Mouse (Mus musculus) thymus, adult 18-20 months (tissue): ENCODE results near the gene Olfr487.
"Not testable (repeated sequence)": the region's sequence is repeated elsewhere in the genome, so short reads cannot be mapped to it uniquely, and the experiment has no call there.

Experiments
- DNase-seq, 2 experiments: peaks; one replicate each; pipeline ENCODE4 v3.0.0; 2022; ENCODE audit warnings: mixed read lengths in 2 of 2

Gene Olfr487

DNA sequence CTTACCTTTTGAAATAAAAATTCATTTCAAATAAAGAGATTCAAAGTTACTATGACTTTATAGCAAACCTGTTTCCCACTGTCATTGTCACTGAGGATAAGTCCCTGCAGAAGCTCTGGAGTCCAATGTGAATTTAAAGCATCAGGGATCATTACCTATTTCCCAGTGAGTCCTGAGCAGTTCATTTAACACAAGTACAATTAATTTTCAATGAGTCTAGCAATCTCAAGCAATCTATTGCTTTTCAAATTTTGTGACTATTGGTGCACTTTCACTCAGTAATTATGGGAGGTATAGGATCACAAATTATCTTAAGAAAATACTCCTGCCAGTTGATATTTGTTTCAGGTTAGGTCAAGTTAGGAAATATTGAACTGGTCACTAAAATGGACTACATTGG lies at the start of gene Olfr487:
Gene Olfr487 (minus strand): TSS at position 101 of the 400 bp plus-strand sequence.
- not testable (repeated sequence) for DNase-seq

DNA sequence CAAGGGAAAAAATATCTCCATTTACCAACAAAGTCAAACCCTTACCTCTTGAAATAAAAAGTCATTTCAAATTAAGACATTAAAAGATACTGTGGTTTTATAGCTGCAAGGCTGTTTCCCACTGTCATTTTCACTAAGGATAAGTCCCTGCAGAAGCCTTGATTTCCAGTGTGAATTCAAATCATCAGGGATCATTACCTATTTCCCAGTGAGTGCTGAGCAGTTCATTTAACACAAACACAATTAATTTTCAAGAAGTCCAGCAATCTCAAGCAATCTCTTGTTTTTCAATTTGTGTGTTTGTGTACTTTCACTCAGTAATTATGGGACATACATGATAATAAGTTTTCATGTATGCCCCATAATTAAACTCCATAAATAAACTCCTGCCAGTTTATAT lies 43.8 kb upstream of the Olfr487 start, which contains the start of gene Olfr488:
Gene Olfr488 (minus strand): TSS at position 101 of the 400 bp plus-strand sequence.
- no peak for DNase-seq

DNA sequence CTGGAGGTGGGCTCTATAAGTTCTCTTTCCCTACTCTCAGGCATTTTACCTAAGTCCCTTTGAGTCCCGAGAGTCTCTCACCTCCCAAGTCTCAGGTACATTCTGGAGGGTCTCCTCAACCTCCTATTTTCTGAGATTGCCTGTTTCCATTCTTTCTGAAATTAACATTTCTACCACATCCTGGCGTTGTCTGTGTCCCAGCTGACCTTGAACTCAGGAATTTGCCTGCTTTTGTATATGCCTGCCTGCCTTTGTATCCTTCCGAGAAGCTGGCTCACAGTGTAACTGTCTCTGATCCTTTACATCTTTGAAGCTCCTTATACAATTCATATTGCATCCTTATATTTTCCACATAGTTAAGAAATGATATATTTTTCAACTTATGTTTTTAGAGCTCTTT lies 19.1 kb upstream of the Olfr487 start:
- no peak for DNase-seq

DNA sequence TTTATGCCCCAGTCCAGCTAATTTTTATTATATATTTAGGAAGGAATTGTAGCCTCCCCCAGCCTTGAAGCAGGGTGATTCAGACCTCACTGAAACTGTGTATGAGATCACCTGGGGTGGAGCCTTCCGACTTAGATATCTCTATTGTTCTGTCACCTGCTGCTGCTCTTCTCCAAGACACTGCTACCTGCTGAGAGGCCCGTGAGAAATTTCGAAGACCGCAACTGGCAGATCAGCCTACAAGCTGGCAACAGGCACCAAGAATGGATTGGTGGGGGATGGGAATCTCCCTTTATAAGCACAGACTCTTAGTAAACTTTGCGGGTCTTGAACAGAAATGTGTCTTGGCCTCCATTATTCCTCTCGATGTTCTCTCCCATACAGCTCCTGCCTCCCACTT lies 17.5 kb downstream of the Olfr487 start:
- DNase-seq = no peak

DNA sequence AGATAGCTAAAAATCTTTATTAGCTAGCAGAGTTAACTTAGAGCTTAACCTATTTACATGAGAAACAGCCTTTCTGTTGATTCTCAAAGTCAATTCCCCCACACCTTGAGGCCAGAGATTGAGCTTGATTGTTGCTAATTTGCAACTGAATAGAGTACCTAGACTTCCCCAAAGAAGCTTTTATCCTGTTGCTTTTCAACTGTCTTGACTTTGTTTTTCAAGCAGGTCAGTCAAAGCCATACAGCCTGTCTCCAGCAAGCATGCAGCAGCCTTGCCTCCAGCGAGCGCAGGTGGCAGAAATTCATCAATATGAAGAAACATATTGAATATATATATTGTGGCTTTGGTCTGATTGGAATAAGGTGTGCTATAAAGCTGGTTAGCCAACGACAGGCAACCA lies 18.1 kb downstream of the Olfr487 start:
- DNase-seq = not testable (repeated sequence)

DNA sequence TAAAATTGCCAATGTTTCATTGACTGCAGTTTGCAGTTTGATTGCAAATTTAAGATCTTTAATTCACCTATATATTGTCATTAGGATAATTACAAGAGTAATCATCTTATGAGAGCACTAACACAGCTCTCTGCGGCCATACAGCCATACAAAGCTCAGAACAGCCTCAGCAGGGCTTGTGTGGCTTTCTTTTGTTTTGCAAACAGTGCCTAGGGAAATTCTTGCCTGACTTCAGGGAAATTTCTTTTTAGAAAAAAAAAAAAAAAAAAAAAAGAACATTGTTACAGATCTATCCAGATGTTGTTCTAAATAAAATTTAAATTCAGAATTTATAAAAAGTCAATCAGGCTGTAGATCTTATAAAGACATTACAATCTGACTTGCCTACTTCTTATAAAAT lies 21.7 kb downstream of the Olfr487 start:
- not testable (repeated sequence) for DNase-seq

DNA sequence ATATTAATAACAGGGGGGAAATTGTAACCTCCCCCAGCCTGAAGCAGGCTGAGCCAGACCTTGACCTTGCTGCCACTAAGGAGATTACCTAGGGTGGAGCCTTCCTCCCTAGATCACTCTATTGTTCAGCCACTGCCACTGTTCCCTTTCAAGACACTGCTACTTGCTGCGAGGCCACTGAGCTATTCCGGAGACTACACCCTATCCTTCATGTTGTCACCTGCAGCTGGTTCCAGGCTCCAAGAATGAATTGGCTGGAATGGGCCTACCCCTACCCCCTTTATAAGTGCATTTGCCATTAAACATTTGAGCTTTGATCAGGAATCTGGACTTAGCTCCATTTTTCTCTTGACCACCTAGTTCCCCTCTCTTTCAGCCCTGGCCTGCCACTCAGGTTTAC lies 23.2 kb downstream of the Olfr487 start:
- not testable (repeated sequence) for DNase-seq

DNA sequence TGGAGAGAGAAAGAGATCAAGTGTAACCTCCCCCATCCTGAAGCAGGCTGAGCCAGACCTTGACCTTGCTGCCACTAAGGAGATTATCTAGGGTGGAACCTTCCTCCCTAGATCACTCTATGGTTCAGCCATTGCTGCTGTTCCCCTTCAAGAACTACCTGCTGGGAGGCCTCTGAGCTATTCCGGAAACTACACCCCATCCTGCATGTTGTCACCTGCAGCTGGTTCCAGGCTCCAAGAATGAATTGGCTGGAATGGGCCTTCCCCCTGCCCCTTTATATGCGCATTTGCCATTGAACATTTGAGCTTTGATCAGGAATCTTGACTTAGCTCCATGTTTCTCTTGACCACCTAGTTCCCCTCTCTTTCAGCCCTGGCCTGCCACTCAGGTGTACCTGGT lies 29.2 kb downstream of the Olfr487 start:
- DNase-seq = not testable (repeated sequence)

DNA sequence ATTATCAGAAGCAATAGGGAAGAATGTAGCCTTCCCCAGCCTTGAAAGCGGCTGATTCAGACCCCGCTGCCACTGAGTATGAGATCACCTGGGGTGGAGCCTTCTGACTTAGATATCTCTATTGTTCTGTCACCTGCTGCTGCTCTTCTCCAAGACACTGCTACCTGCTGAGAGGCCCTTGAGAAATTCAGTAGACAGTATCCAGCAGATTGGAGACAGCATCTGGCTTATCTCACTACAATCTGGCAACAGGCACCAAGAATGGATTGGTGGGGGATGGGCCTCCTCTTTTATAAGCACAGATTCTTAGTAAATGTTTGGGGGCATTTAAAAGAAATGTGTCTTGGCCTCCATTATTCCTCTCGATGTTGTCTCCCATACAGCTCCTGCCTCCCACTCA lies 30.0 kb downstream of the Olfr487 start:
- not testable (repeated sequence) for DNase-seq

DNA sequence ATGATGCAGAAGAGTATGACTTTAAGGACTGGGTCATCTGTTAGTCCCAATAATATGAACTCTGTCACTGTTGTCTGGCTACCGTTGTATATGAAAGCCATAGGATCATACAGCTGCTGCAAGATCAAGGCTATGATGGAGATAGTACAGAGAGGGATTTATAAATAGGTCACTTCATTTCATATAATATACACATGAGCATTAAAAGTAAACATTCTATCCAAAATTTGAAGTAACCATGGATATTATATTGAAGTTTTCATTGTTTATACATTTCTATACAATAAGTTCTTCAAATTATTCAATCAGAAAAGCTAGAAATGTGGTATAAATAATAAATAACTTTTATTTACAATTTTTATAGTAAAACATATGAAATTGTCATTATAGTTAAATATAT lies 41.8 kb downstream of the Olfr487 start, which contains the start of gene Olfr486:
Gene Olfr486 (minus strand): TSS at position 101 of the 400 bp plus-strand sequence.
- not testable (repeated sequence) for DNase-seq

DNA sequence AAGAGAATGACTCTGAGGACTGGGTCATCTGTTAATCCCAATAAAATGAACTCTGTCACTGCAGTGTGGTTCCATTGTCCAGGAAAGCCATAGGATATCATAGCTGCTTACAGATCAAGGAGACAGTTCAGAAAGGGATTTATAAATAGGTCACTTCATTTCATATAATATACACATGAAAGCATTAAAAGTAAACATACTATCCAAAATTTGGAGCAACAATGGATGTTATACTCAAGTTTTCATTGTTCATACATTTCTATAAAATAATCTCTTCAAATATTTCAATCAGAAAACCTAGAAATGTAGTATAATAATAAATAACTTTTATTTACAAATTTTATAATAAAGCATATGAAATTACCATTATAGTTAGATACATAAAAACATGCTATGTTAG lies 54.7 kb downstream of the Olfr487 start, which contains the start of gene Olfr485:
Gene Olfr485 (minus strand): TSS at position 101 of the 400 bp plus-strand sequence.
- no peak for DNase-seq
